Comparison of ENCODE assay signal across 13 mouse cellular contexts in the genomic region with DNA sequence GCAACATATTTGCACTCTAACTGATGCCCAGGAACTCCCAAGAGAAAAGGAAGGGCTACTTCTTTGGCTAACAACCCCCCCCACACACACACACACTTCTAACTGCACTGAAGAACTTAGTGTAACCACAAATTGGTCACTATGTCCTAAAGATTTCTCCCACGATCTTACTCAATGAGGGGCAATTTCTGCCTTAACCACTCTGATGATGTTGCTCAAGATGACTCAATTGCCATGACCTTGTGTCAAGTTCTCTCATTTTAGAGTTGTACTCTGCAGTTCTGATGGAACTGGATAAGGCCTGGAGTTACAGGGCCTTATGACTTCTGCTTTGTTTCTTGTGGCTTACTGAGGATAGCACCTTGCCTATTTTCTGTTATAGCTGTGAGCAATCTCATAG.
"Had no signal": no experiment of that assay in that cellular context is flagged by ENCODE, and none has a peak within 500 bp of the region (broad histone marks: within the 10 kb centered on the region; RNA-seq: fewer than 3 reads in every experiment).

No protein-coding gene starts in this region.

- H3K4me1 ChIP-seq: liver, embryonic 12.5 days; lung, embryonic 15.5 days; megakaryocyte, embryonic 14.5 days; neural tube, embryonic 13.5 days had no signal

- H3K27me3 ChIP-seq: liver, embryonic 12.5 days; lung, embryonic 15.5 days; megakaryocyte, embryonic 14.5 days; neural tube, embryonic 13.5 days had no signal

- DNase-seq: kidney, adult 8-10 months; kidney, postnatal 4 days; left cerebral cortex, postnatal 4 days; lung, postnatal 14 days; right cerebral cortex, adult 18-20 months; right cerebral cortex, postnatal 25 days; thymus, postnatal 36 days had no signal

- H3K4me3 ChIP-seq: liver, embryonic 12.5 days; lung, embryonic 15.5 days; megakaryocyte, embryonic 14.5 days; neural tube, embryonic 13.5 days had no signal

- H3K4me2 ChIP-seq: liver, embryonic 12.5 days; lung, embryonic 15.5 days; midbrain, embryonic 11.5 days; neural tube, embryonic 13.5 days had no signal

- ATAC-seq: liver, embryonic 12.5 days; midbrain, embryonic 16.5 days had no signal

- H3K27ac ChIP-seq: liver, embryonic 12.5 days; lung, embryonic 15.5 days; neural tube, embryonic 13.5 days had no signal

- H3K36me3 ChIP-seq: liver, embryonic 12.5 days; lung, embryonic 15.5 days; neural tube, embryonic 13.5 days had no signal

- H3K9ac ChIP-seq: liver, embryonic 12.5 days; lung, embryonic 15.5 days; neural tube, embryonic 13.5 days had no signal

- H3K9me3 ChIP-seq: liver, embryonic 12.5 days; lung, embryonic 15.5 days; megakaryocyte, embryonic 14.5 days; neural tube, embryonic 13.5 days had no signal
